Mouse (Mus musculus) kidney, adult 18-20 months (tissue): ENCODE data around the gene Chrm3.
A peak's percentile ranks its signal among the peaks of the same experiment; 100 is the strongest.

ENCODE experiments used
- DNase-seq: peaks from one replicate; pipeline ENCODE4 v3.0.0; 2021

Gene Chrm3

GRCm38 (mm10) chr13:10235391-10236169 is 125.1 kb downstream of the Chrm3 start:
- DNase-seq = peak; percentile 7

- no peak for DNase-seq
These were observed 140.2 kb downstream of the Chrm3 start for GRCm38 (mm10) chr13:10220403-10220802.

GRCm38 (mm10) chr13:10212112-10212511 is 148.5 kb downstream of the Chrm3 start:
- DNase-seq = no peak

- DNase-seq = no peak
These were observed 150.0 kb downstream of the Chrm3 start for GRCm38 (mm10) chr13:10210522-10211244.

- no peak for DNase-seq
These were observed 161.3 kb downstream of the Chrm3 start for GRCm38 (mm10) chr13:10199206-10199956.

GRCm38 (mm10) chr13:10189829-10190228 is 170.8 kb downstream of the Chrm3 start:
- no peak for DNase-seq

- DNase-seq = no peak
These were observed 172.7 kb downstream of the Chrm3 start for GRCm38 (mm10) chr13:10187926-10188325.

GRCm38 (mm10) chr13:10183837-10184236 is 176.8 kb downstream of the Chrm3 start:
- no peak for DNase-seq

- DNase-seq = no peak
These were observed 177.9 kb downstream of the Chrm3 start for GRCm38 (mm10) chr13:10182756-10183155.

- no peak for DNase-seq
These were observed 190.1 kb downstream of the Chrm3 start for GRCm38 (mm10) chr13:10170529-10170928.

GRCm38 (mm10) chr13:10163354-10163753 is 197.3 kb downstream of the Chrm3 start:
- no peak for DNase-seq

- DNase-seq = no peak
These were observed 203.2 kb downstream of the Chrm3 start for GRCm38 (mm10) chr13:10157496-10157895.

GRCm38 (mm10) chr13:10140573-10140972 is 220.1 kb downstream of the Chrm3 start:
- DNase-seq = no peak

GRCm38 (mm10) chr13:10138878-10139277 is 221.8 kb downstream of the Chrm3 start:
- no peak for DNase-seq

GRCm38 (mm10) chr13:10131064-10131463 is 229.6 kb downstream of the Chrm3 start:
- no peak for DNase-seq

- DNase-seq = no peak
These were observed 248.4 kb downstream of the Chrm3 start for GRCm38 (mm10) chr13:10112211-10112610.

GRCm38 (mm10) chr13:10109542-10109941 is 251.1 kb downstream of the Chrm3 start:
- no peak for DNase-seq

GRCm38 (mm10) chr13:10107331-10107730 is 253.3 kb downstream of the Chrm3 start:
- no peak for DNase-seq

- DNase-seq = no peak
These were observed 269.9 kb downstream of the Chrm3 start for GRCm38 (mm10) chr13:10090778-10091177.

GRCm38 (mm10) chr13:10086336-10086735 is 274.3 kb downstream of the Chrm3 start:
- DNase-seq = no peak

- DNase-seq = peak; percentile 51
These were observed 278.7 kb downstream of the Chrm3 start for GRCm38 (mm10) chr13:10081896-10082426.

GRCm38 (mm10) chr13:10071165-10071564 is 289.5 kb downstream of the Chrm3 start:
- peak; percentile 31 for DNase-seq

GRCm38 (mm10) chr13:10068927-10069580 is 291.6 kb downstream of the Chrm3 start:
- no peak for DNase-seq
